Mouse (Mus musculus) liver, postnatal 0 days (tissue): ENCODE results near the gene Olfr1014. TPM values are rescaled to one million over a fixed set of nuclear protein-coding genes. Genes with fewer than 3 reads are reported as not detected.

Experiments
- ATAC-seq: fragments of 200-750 bp; cut with Nextera tagmentation; 2 replicates; pipeline ENCODE4 v1.8.0; 2017; ENCODE audit warnings: mild to moderate bottlenecking, moderate library complexity
- DNase-seq: peaks from one replicate; pipeline ENCODE4 v3.0.0-alpha.2; 2016
- H3K27ac ChIP-seq: fragments of 300-500 bp; sonication (generic); 2 replicates; pipeline ENCODE4 v1.5.1; 2014; ENCODE audit warnings: antibody characterized with exemption, moderate library complexity, mild to moderate bottlenecking, low read depth
- H3K27me3 ChIP-seq: fragments of 300-500 bp; sonication (generic); 2 replicates; pipeline ENCODE4 v1.6.1; 2014; ENCODE audit warnings: low read length, control low read depth, mixed read lengths; ENCODE audit not compliant: insufficient read depth
- H3K36me3 ChIP-seq: fragments of 300-500 bp; sonication (generic); replicated peaks from 2 replicates; pipeline ENCODE4 v1.6.1; 2014; ENCODE audit warnings: mild to moderate bottlenecking, control low read depth, low read length, moderate library complexity, mixed read lengths; ENCODE audit not compliant: insufficient read depth
- H3K4me1 ChIP-seq: fragments of 300-500 bp; sonication (generic); 2 replicates; pipeline ENCODE4 v1.6.1; 2014; ENCODE audit warnings: antibody characterized with exemption, mild to moderate bottlenecking, control low read depth; ENCODE audit not compliant: insufficient read depth
- H3K4me2 ChIP-seq: fragments of 300-500 bp; sonication (generic); 2 replicates; pipeline ENCODE4 v1.6.1; 2014; ENCODE audit warnings: low read depth, mild to moderate bottlenecking, low read length, moderate library complexity, mixed read lengths
- H3K4me3 ChIP-seq: fragments of 300-500 bp; sonication (generic); 2 replicates; pipeline ENCODE4 v1.5.1; 2014; ENCODE audit warnings: low read depth, low read length
- H3K9ac ChIP-seq: fragments of 300-500 bp; sonication (generic); replicated peaks from 2 replicates; pipeline ENCODE4 v1.6.1; 2014; ENCODE audit warnings: mild to moderate bottlenecking, moderate library complexity
- H3K9me3 ChIP-seq: fragments of 300-500 bp; sonication (generic); 2 replicates; pipeline ENCODE4 v1.6.1; 2016; ENCODE audit warnings: mild to moderate bottlenecking, control low read depth, low read length, mixed read lengths
- CTCF ChIP-seq: sonication (generic); IDR thresholded peaks from 2 replicates; pipeline ENCODE4 v1.5.1; 2016; ENCODE audit warnings: antibody characterized with exemption, low read depth
- EP300 ChIP-seq: IDR thresholded peaks from 2 replicates; pipeline ENCODE4 v1.6.1; 2016; ENCODE audit warnings: antibody characterized with exemption, low read depth, mild to moderate bottlenecking
- WGBS: fragments of 180-500 bp; shearing (Covaris S2); extraction: QIAGEN DNeasy Blood & Tissue Kit; methylation state at CpG from one replicate; pipeline ENCODE4 v1.1.7; 2014; ENCODE audit not compliant: insufficient replicate concordance; 5-methylcytosine and 5-hydroxymethylcytosine counted together
- polyA plus RNA-seq: library from polyadenylated mRNA; unstranded; fragments of >200 nt; fragmentation: Nextera tagmentation; extraction: Ambion mirVana; gene quantifications from 2 replicates; pipeline ENCODE4 v1.2.1, GENCODE M21; 2015

The Olfr1014 gene
- polyA plus RNA-seq, 1 experiment from 2014 or later: not detected

DNA sequence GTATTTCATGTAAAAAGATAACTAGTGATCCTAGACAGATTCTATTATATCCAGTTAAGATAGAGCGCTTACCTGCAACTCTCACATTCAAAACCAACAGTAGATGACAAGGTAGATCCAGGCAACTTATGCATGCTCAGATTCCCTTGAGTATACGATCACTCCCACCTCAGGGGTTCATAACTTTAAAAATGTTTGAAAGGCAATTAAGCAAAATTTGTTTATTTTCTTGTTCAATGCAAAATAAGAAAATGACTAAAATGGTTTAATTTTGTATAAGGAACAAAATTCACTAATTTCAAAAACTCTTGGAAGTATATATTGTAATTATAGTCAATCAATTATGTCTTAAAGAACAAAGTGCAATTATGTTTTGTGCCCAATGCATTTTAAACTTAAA lies 29.9 kb downstream of the Olfr1014 start, which contains the start of gene Olfr1016:
Gene Olfr1016 (minus strand): TSS at position 101 of the 400 bp plus-strand sequence.
- H3K4me3 ChIP-seq: no peak within 1 kb of the TSS
- no peaks in the 10 kb centered on the region for H3K27me3 ChIP-seq
- H3K4me1 ChIP-seq: no peaks in the 10 kb centered on the region
- H3K9me3 ChIP-seq: no peaks in the 10 kb centered on the region
- no peak within 1 kb of the TSS for H3K27ac ChIP-seq
- no peak within 1 kb of the TSS for H3K4me2 ChIP-seq
- H3K9ac ChIP-seq: no peak within 1 kb of the TSS
- WGBS: 82% methylated on average over 2 of the region's 2 CpGs
- DNase-seq: no peak
- ATAC-seq: no peak
- TF ChIP-seq EP300 (no peak), CTCF (no peak)
- no peaks in the 10 kb centered on the region for H3K36me3 ChIP-seq

DNA sequence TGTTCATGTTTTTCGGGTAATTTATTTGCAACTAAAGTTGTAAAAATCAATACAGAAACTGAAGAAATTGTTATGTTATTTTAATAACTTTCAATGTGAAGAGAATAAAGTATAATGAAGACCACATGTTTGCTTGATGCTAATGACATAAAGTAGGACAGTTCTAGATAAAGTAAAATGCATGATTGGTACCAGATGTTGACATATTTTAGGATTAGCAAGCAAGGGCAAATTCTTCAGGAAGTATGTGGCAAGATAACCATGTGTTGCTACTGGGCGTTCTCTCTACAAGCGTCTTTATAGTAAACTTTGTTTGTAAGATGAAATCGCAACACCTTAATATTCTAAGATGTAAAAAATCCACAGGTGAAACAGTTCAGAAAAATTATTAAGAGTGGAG lies 32.0 kb downstream of the Olfr1014 start:
- no peak for ATAC-seq
- Histone ChIP-seq H3K9ac (no peak overlapping the region), H3K27ac (no peak overlapping the region), H3K4me2 (no peak overlapping the region), H3K9me3 (no peaks in the 10 kb centered on the region), H3K4me1 (no peaks in the 10 kb centered on the region), H3K36me3 (no peaks in the 10 kb centered on the region), H3K4me3 (no peak overlapping the region), H3K27me3 (no peaks in the 10 kb centered on the region)
- DNase-seq: no peak
- 71% methylated on average over 4 of the region's 4 CpGs for WGBS
- TF ChIP-seq EP300 (no peak), CTCF (no peak)

DNA sequence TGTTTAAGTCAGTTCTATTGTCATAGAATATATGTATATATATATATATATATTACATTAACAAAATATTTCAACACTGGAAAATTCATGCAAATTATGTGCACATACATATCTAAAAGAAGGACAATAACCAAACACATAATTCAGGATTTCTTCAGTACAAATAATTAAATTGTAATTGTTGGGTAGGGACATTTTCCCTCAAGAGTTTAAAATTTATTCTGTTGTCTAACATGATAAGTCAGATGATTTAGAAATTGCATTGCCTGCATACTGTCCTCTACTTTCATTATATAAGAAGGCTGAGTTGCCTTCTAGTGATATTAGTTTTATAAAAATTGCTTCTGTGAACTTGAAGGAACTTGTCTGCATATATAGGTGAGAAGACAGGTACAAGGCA lies 45.7 kb downstream of the Olfr1014 start, which contains the start of gene Olfr1018:
Gene Olfr1018 (plus strand): TSS at position 301 of the 400 bp plus-strand sequence.
- H3K9me3 ChIP-seq: no peaks in the 10 kb centered on the region
- no peak for ATAC-seq

More for the DNA sequence above, 45.7 kb downstream of the Olfr1014 start, which contains the start of gene Olfr1018:
- no peak within 1 kb of the TSS for H3K4me3 ChIP-seq
- H3K27me3 ChIP-seq: no peaks in the 10 kb centered on the region
- no peaks in the 10 kb centered on the region for H3K36me3 ChIP-seq
- H3K9ac ChIP-seq: no peak within 1 kb of the TSS
- no peak within 1 kb of the TSS for H3K27ac ChIP-seq
- H3K4me2 ChIP-seq: no peak within 1 kb of the TSS
- TF ChIP-seq EP300 (no peak), CTCF (no peak)
- no peaks in the 10 kb centered on the region for H3K4me1 ChIP-seq
- DNase-seq: no peak

Other genes starting within 250 kb of the Olfr1014 start
- gene Olfr996, start 193.5 kb upstream of the Olfr1014 start, polyA plus RNA-seq: not detected in 2 replicates
- not detected in 2 replicates for gene Olfr998, start 183.8 kb upstream of the Olfr1014 start, polyA plus RNA-seq
- gene Olfr1000, start 160.8 kb upstream of the Olfr1014 start, polyA plus RNA-seq: not detected in 2 replicates
- not detected in 2 replicates for gene Olfr1002, start 122.0 kb upstream of the Olfr1014 start, polyA plus RNA-seq
- gene Olfr154, start 108.3 kb upstream of the Olfr1014 start, polyA plus RNA-seq: not detected in 2 replicates
- not detected in 2 replicates for gene Olfr1006, start 93.9 kb upstream of the Olfr1014 start, polyA plus RNA-seq
- not detected in 2 replicates for gene Olfr1008, start 83.3 kb upstream of the Olfr1014 start, polyA plus RNA-seq
- gene Olfr1009, start 57.3 kb upstream of the Olfr1014 start, polyA plus RNA-seq: not detected in 2 replicates
- gene Olfr1012, start 9.9 kb upstream of the Olfr1014 start, polyA plus RNA-seq: not detected in 2 replicates
- not detected in 2 replicates for gene Olfr1013, start 5.6 kb upstream of the Olfr1014 start, polyA plus RNA-seq
- gene Olfr1015, start 9.3 kb downstream of the Olfr1014 start, polyA plus RNA-seq: not detected in 2 replicates
- gene Olfr1016, start 29.8 kb downstream of the Olfr1014 start, polyA plus RNA-seq: not detected in 2 replicates
- gene Olfr1018, start 45.8 kb downstream of the Olfr1014 start, polyA plus RNA-seq: not detected in 2 replicates
- not detected in 2 replicates for gene Olfr1019, start 72.8 kb downstream of the Olfr1014 start, polyA plus RNA-seq
- gene Olfr1020, start 74.3 kb downstream of the Olfr1014 start, polyA plus RNA-seq: not detected in 2 replicates
- not detected in 2 replicates for gene Olfr1022, start 95.9 kb downstream of the Olfr1014 start, polyA plus RNA-seq
- not detected in 2 replicates for gene Olfr1023, start 112.9 kb downstream of the Olfr1014 start, polyA plus RNA-seq
- not detected in 2 replicates for gene Olfr1024, start 132.3 kb downstream of the Olfr1014 start, polyA plus RNA-seq
- not detected in 2 replicates for gene Olfr1025-ps1, start 142.5 kb downstream of the Olfr1014 start, polyA plus RNA-seq
- gene Olfr1026, start 148.8 kb downstream of the Olfr1014 start, polyA plus RNA-seq: not detected in 2 replicates
- not detected in 2 replicates for gene Olfr1028, start 177.7 kb downstream of the Olfr1014 start, polyA plus RNA-seq
- gene Olfr1029, start 201.2 kb downstream of the Olfr1014 start, polyA plus RNA-seq: not detected in 2 replicates
- not detected in 2 replicates for gene Olfr1030, start 206.6 kb downstream of the Olfr1014 start, polyA plus RNA-seq
- not detected in 2 replicates for gene Olfr1031, start 217.6 kb downstream of the Olfr1014 start, polyA plus RNA-seq
- gene Olfr1032, start 232.8 kb downstream of the Olfr1014 start, polyA plus RNA-seq: not detected in 2 replicates
- 4.6 and 5.4 TPM in 2 replicates for gene Olfr1033, start 247.9 kb downstream of the Olfr1014 start, polyA plus RNA-seq